Mouse (Mus musculus) stomach, postnatal 0 days (tissue): ENCODE results near the gene Thbs3.

ENCODE experiments used
- CTCF ChIP-seq: IDR thresholded peaks from 2 replicates; pipeline ENCODE4 v1.5.1; 2016; ENCODE audit warnings: antibody characterized with exemption, low read depth, mild to moderate bottlenecking, moderate library complexity
- EP300 ChIP-seq: optimal IDR thresholded peaks from 2 replicates; pipeline ENCODE3; 2016; ENCODE audit warnings: antibody characterized with exemption

GRCm38 (mm10) chr3:89244982-89245687 lies 30.2 kb downstream of the Thbs3 start:
- no peak for TF ChIP-seq CTCF
- TF ChIP-seq EP300 = no peak
